Mouse (Mus musculus) small intestine, adult 2 months (tissue): Measurements from ENCODE around the gene Sqor. TPM values are rescaled to one million over a fixed set of nuclear protein-coding genes. Genes with fewer than 3 reads are reported as not detected.

Experiments used
- H3K27ac ChIP-seq: fragments of 200-500 bp; 2 replicates; pipeline ENCODE4 v1.5.1; 2012; ENCODE audit warnings: low read depth, low read length, control low read depth, inconsistent platforms; ENCODE audit not compliant: insufficient read depth
- H3K27me3 ChIP-seq: fragments of 200-500 bp; 2 replicates; pipeline ENCODE4 v1.6.1; 2012; ENCODE audit warnings: mild to moderate bottlenecking, moderate library complexity, low read length, inconsistent platforms; ENCODE audit not compliant: control insufficient read depth, insufficient read depth
- H3K36me3 ChIP-seq: fragments of 200-500 bp; 2 replicates; pipeline ENCODE4 v1.6.1; 2012; ENCODE audit warnings: mild to moderate bottlenecking, low read length, control low read depth, inconsistent platforms; ENCODE audit not compliant: control insufficient read depth, insufficient read depth
- H3K4me1 ChIP-seq: fragments of 200-500 bp; 2 replicates; pipeline ENCODE4 v1.6.1; 2012; ENCODE audit warnings: low read length, inconsistent platforms, mixed read lengths; ENCODE audit not compliant: control insufficient read depth, insufficient read depth, insufficient read length
- H3K4me3 ChIP-seq: fragments of 200-500 bp; 2 replicates; pipeline ENCODE4 v1.5.1; 2012; ENCODE audit warnings: low read depth, mild to moderate bottlenecking, control low read depth, inconsistent platforms, low read length, moderate library complexity
- CTCF ChIP-seq: fragments of 200-500 bp; IDR thresholded peaks from 2 replicates; pipeline ENCODE4 v1.5.1; 2012; ENCODE audit warnings: low read depth, mild to moderate bottlenecking, control low read depth, inconsistent platforms, low read length, moderate library complexity, mixed read lengths; ENCODE audit not compliant: insufficient replicate concordance, insufficient read length; ENCODE audit errors: extremely low read depth
- POLR2A ChIP-seq: fragments of 200-500 bp; IDR thresholded peaks from 2 replicates; pipeline ENCODE4 v1.6.1; 2012; ENCODE audit warnings: low read depth, mild to moderate bottlenecking, control low read depth, inconsistent platforms, low read length, moderate library complexity
- WGBS: fragments of 180-500 bp; shearing (Covaris S2); methylation state at CpG from one replicate; pipeline ENCODE4 v1.1.7; 2018; 5-methylcytosine and 5-hydroxymethylcytosine counted together
- polyA plus RNA-seq: library from polyadenylated mRNA; depleted of rRNA; stranded (reverse); fragments of >200 nt; gene quantifications from 2 replicates; pipeline ENCODE4 v1.2.3, GENCODE M21; 2012; rRNA removed

Gene Sqor
- polyA plus RNA-seq = 28.5 and 56.7 TPM in 2 replicates

GRCm38 (mm10) chr2:122765071-122765793 lies at the start of gene Sqor:
Gene Sqor, plus strand, starts transcription at chr2:122765237.
- Histone ChIP-seq H3K27ac (peak within 1 kb of the TSS; percentile 73), H3K36me3 (no peaks in the 10 kb centered on the region), H3K27me3 (no peaks in the 10 kb centered on the region), H3K4me1 (peaks cover 16% of the 10 kb centered on the region), H3K4me3 (peak within 1 kb of the TSS; percentile 78)
- under 1% methylated on average over 46 of the region's 46 CpGs for WGBS
- TF ChIP-seq POLR2A (peak; percentile 90), CTCF (peak; percentile 2; the same call in 1 of the 2 replicates)

- H3K36me3 ChIP-seq = no peaks in the 10 kb centered on the region
- no peak overlapping the region for H3K27ac ChIP-seq
- 84% methylated on average over 3 of the region's 3 CpGs for WGBS
- TF ChIP-seq CTCF = no peak
- no peak for TF ChIP-seq POLR2A
- no peak overlapping the region for H3K4me3 ChIP-seq
- H3K4me1 ChIP-seq = peaks cover 12% of the 10 kb centered on the region; the same call in 1 of the 2 replicates
- H3K27me3 ChIP-seq = no peaks in the 10 kb centered on the region
Measured at GRCm38 (mm10) chr2:122716301-122716842, 48.7 kb upstream of the Sqor start.

GRCm38 (mm10) chr2:122719232-122719631 lies 45.8 kb upstream of the Sqor start:
- no peak for TF ChIP-seq POLR2A
- no peak for TF ChIP-seq CTCF
- H3K36me3 ChIP-seq = no peaks in the 10 kb centered on the region
- H3K4me1 ChIP-seq = peaks cover 12% of the 10 kb centered on the region; the same call in 1 of the 2 replicates
- H3K4me3 ChIP-seq = no peak overlapping the region
- H3K27ac ChIP-seq = no peak overlapping the region
- H3K27me3 ChIP-seq = no peaks in the 10 kb centered on the region
- 45% methylated on average over 1 of the region's 1 CpGs for WGBS

GRCm38 (mm10) chr2:122720564-122720963 lies 44.5 kb upstream of the Sqor start:
- Histone ChIP-seq H3K4me3 (no peak overlapping the region), H3K27ac (no peak overlapping the region), H3K27me3 (no peaks in the 10 kb centered on the region), H3K4me1 (peaks cover 8% of the 10 kb centered on the region; the same call in 1 of the 2 replicates), H3K36me3 (no peaks in the 10 kb centered on the region)
- TF ChIP-seq POLR2A (no peak), CTCF (no peak)
- WGBS = 47% methylated on average over 3 of the region's 3 CpGs

GRCm38 (mm10) chr2:122725604-122726003 lies 39.4 kb upstream of the Sqor start:
- Histone ChIP-seq H3K27ac (no peak overlapping the region), H3K36me3 (no peaks in the 10 kb centered on the region), H3K4me1 (peaks cover 5% of the 10 kb centered on the region; the same call in 1 of the 2 replicates), H3K4me3 (no peak overlapping the region), H3K27me3 (no peaks in the 10 kb centered on the region)
- WGBS = 52% methylated on average over 10 of the region's 10 CpGs
- TF ChIP-seq CTCF (peak; percentile 82; the same call in 1 of the 2 replicates), POLR2A (no peak)

GRCm38 (mm10) chr2:122731456-122731855 lies 33.6 kb upstream of the Sqor start:
- no peak overlapping the region for H3K27ac ChIP-seq
- H3K4me1 ChIP-seq = no peaks in the 10 kb centered on the region; the same call in 1 of the 2 replicates
- WGBS = 74% methylated on average over 2 of the region's 2 CpGs
- no peak for TF ChIP-seq POLR2A
- TF ChIP-seq CTCF = no peak
- no peak overlapping the region for H3K4me3 ChIP-seq
- H3K36me3 ChIP-seq = no peaks in the 10 kb centered on the region
- H3K27me3 ChIP-seq = no peaks in the 10 kb centered on the region

GRCm38 (mm10) chr2:122737894-122738830 lies 26.9 kb upstream of the Sqor start, which contains the start of gene Bloc1s6:
Gene Bloc1s6, plus strand, starts transcription at chr2:122738503.
- WGBS = under 1% methylated on average over 57 of the region's 59 CpGs
- peaks cover 7% of the 10 kb centered on the region; the same call in 1 of the 2 replicates for H3K36me3 ChIP-seq
- peaks cover 2% of the 10 kb centered on the region; the same call in 1 of the 2 replicates for H3K4me1 ChIP-seq
- H3K27me3 ChIP-seq = no peaks in the 10 kb centered on the region
- peak within 1 kb of the TSS; percentile 82 for H3K4me3 ChIP-seq
- peak within 1 kb of the TSS; percentile 80 for H3K27ac ChIP-seq
- TF ChIP-seq POLR2A (peak; percentile 94), CTCF (no peak)
